Mouse (Mus musculus): ENCODE measurements around the gene Abhd15. TPM values are rescaled to one million over a fixed set of nuclear protein-coding genes. Genes with fewer than 3 reads are reported as not detected.

Abhd15 gene
- polyA plus RNA-seq, 1 experiment from 2014 or later: 1.9 TPM

DNA sequence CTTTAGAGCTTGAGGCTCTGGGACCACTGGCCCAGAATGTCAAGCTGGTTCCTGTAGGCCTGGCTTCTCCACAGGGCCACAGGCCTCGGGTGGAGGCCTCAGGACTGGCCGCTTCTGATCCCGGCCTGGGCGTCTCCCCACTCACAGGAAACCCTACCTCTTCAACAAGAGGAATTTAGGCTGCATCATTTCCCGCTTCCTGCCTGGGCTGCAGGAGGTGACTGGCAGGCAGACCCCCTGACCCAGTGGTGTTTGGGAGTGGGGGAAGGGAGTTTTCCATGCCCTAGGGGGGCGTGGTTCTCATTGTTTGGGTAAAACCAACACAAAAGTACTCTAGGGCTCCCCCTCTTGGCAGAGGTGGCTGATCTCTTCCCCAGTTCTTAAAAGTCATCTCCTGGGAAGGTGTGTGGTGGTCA lies 17.6 kb upstream of the Abhd15 start:
- peak overlapping the region; percentile 37 for H3K4me3 ChIP-seq
- H3K27me3 ChIP-seq (ENCODE audit: insufficient read depth, poor library complexity, severe bottlenecking): no peaks in the 10 kb centered on the region
- H3K36me3 ChIP-seq: peaks cover 35% of the 10 kb centered on the region
- DNase-seq (ENCODE audit: low spot score): peak; percentile 89
- 20% methylated on average over 6 of the region's 6 CpGs for WGBS
- H3K27ac ChIP-seq: peak overlapping the region; percentile 88
- peaks cover 72% of the 10 kb centered on the region for H3K4me1 ChIP-seq
- no peaks in the 10 kb centered on the region for H3K9me3 ChIP-seq

DNA sequence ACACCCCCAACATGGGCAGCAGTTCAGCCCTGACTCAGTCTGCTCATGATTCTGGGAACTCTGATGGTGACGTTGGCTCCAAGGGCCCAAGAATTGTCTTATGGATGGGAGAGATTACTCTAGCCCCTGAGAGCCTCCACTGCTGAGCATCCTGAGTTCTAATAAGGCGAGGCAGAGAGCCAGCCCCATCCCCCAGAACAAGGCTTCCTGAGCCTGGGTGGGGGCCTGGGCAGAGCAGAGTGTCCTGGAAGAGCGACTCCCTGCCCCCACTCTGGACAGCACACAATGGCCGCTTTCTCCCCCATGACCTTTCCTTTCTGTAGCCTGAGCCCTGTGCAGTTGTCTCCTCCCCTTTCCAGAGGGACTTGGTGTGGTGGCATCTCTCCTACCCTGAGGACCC lies 17.1 kb upstream of the Abhd15 start:
- 32% methylated on average over 4 of the region's 4 CpGs for WGBS
- Histone ChIP-seq H3K36me3 (peaks cover 40% of the 10 kb centered on the region), H3K27me3 (ENCODE audit: insufficient read depth, poor library complexity, severe bottlenecking) (no peaks in the 10 kb centered on the region), H3K9me3 (no peaks in the 10 kb centered on the region), H3K4me1 (peaks cover 70% of the 10 kb centered on the region), H3K27ac (peak overlapping the region; percentile 88), H3K4me3 (peak overlapping the region; percentile 37)
- DNase-seq (ENCODE audit: low spot score): no peak

DNA sequence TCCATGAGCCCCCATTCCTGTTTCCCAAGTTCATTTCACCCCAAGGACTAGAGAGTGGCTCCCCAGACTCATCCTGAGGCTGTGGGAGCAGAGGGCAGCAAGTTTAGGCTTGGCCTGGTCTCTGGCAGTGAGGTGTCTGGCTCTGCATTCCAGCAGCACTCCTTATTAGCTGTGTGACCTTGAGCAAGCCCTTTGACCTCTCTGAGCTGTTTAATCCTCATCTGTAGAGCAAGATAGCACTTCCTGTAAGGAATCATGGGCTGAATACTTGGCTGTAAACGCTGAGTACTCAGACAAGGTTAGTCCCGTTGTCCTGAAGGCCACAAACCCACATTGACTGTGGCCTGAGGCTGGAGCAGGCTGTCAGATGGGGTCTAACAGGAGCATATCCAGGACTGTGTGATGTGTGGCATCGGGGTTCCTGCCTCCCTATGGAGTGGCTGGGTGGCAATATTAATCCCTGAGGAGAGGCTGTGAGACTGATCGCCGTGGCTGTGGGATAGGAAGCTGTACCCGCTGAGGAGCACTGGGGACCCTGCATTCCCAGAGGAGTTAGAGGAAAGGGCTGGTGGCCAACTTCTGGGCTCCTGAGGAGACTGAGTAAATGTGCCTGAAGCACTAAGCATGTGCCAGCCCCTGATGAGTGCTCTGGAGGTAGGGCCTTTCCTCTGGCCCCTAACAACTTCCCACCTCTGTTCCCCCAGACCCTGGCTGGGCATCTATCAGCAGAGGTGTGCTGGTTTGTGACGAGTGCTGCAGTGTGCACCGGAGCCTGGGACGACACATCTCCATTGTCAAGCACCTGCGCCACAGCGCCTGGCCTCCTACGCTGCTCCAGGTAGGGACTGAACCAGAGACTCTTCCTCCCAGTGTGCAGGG lies 16.4 kb upstream of the Abhd15 start:
- peak overlapping the region; percentile 88 for H3K27ac ChIP-seq
- peaks cover 73% of the 10 kb centered on the region for H3K4me1 ChIP-seq
- H3K27me3 ChIP-seq (ENCODE audit: insufficient read depth, poor library complexity, severe bottlenecking): no peaks in the 10 kb centered on the region
- 73% methylated on average over 12 of the region's 12 CpGs for WGBS
- H3K36me3 ChIP-seq: peaks cover 46% of the 10 kb centered on the region
- peak overlapping the region; percentile 37 for H3K4me3 ChIP-seq
- no peak for DNase-seq (ENCODE audit: low spot score)
- H3K9me3 ChIP-seq: no peaks in the 10 kb centered on the region

DNA sequence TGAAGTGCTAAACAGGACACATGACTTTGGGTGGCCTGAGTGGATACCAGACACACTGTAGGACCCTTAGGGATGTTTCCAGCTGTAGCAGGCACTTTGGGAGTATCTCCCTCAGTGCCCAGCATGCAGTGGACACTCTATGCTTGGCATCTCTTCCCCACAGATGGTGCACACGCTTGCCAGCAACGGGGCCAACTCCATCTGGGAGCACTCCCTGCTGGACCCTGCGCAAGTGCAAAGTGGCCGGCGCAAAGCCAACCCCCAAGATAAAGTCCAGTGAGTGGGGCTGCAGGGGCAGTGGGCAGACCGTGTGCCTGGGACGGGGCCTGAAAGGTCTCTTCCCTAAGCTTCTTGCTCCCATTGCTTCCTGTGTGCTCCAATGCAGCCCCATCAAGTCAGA lies 15.6 kb upstream of the Abhd15 start:
- Histone ChIP-seq H3K4me3 (no peak overlapping the region), H3K36me3 (peaks cover 55% of the 10 kb centered on the region), H3K27me3 (ENCODE audit: insufficient read depth, poor library complexity, severe bottlenecking) (no peaks in the 10 kb centered on the region), H3K9me3 (no peaks in the 10 kb centered on the region), H3K27ac (no peak overlapping the region), H3K4me1 (peaks cover 67% of the 10 kb centered on the region)
- WGBS: 90% methylated on average over 7 of the region's 7 CpGs
- no peak for DNase-seq (ENCODE audit: low spot score)

DNA sequence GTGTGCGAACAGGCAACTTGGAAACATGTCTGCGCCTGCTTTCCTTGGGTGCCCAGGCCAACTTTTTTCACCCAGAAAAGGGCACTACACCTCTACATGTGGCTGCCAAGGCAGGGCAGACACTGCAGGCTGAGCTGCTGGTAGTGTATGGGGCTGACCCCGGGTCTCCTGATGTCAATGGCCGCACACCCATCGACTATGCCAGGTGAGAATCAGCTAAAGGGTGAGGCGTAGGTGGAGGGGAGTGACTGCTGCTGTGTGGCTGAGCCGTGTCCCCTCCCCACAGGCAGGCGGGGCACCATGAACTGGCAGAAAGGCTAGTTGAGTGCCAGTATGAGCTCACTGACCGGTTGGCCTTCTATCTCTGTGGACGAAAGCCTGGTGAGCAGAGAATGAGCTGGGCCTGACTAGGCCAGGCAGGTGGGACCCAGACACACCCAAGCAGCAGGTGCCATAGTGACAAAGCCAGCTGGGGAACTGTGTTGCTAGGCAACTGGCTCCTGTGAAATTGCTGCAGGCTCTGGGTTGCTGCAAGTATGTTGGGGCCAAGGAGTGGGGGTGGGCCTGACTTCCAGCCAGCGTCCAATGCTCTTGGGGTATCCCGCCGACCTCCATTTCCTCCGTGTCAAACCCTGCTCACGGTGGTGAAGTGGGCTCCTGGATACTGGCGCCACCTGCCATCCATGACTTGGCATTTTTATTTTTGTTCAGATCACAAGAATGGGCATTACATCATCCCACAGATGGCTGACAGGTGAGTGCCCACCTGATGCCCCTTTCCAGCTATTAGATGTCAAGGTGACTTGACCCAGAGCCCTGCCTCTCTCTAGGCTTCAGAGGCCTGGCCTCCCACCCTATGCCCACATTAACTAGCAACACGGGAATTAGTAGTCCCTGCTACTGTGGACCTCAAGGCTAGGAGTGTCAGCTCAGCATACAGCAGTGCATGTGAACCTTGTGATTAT lies 14.3 kb upstream of the Abhd15 start:
- DNase-seq (ENCODE audit: low spot score): no peak
- Histone ChIP-seq H3K36me3 (peaks cover 67% of the 10 kb centered on the region), H3K9me3 (no peaks in the 10 kb centered on the region), H3K4me1 (peaks cover 54% of the 10 kb centered on the region), H3K27me3 (ENCODE audit: insufficient read depth, poor library complexity, severe bottlenecking) (no peaks in the 10 kb centered on the region), H3K4me3 (no peak overlapping the region), H3K27ac (no peak overlapping the region)
- 88% methylated on average over 17 of the region's 17 CpGs for WGBS

DNA sequence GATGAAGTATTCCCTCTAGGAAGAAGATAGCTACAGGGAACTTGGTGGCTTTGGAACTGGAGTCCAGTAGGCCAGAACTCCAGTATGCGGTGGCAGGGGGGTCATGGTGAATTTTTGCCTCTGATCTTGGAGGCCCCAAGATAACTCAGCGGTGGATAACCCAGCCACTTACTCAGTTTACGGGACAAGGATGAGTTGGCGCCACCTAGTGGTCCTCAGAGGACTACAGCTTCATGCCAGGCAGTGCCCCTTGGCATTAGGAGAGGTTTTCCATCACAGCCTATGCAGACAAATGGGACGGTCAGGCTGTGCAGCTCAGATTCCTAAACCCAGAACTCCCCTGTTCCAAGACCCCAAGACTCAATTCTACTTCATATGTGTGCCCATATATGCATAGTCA lies 13.5 kb upstream of the Abhd15 start:
- H3K27me3 ChIP-seq (ENCODE audit: insufficient read depth, poor library complexity, severe bottlenecking): no peaks in the 10 kb centered on the region
- no peaks in the 10 kb centered on the region for H3K9me3 ChIP-seq
- H3K36me3 ChIP-seq: peaks cover 75% of the 10 kb centered on the region
- no peak for DNase-seq (ENCODE audit: low spot score)
- peaks cover 47% of the 10 kb centered on the region for H3K4me1 ChIP-seq
- 34% methylated on average over 5 of the region's 5 CpGs for WGBS
- H3K27ac ChIP-seq: no peak overlapping the region
- H3K4me3 ChIP-seq: no peak overlapping the region

DNA sequence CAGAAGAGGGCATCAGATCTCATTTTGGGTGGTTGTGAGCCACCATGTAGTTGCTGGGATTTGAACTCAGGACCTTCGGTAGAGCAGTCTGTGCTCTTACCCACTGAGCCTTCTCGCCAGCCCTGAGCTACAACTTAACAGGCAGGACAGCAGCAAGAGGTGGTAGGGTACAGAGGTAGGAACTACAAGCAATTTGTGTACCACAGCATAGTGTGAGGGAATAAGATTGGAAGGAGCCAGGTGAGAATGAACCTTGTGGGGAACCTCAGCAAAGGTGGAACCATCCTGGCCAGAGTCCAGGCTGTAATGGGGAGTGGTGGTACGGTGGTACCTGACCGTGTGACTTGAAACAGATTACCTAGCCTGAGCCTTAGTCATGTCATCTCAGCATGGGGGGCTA lies 12.9 kb upstream of the Abhd15 start:
- WGBS: 94% methylated on average over 4 of the region's 4 CpGs
- H3K36me3 ChIP-seq: peaks cover 81% of the 10 kb centered on the region
- peaks cover 43% of the 10 kb centered on the region for H3K4me1 ChIP-seq
- no peak overlapping the region for H3K27ac ChIP-seq
- no peaks in the 10 kb centered on the region for H3K9me3 ChIP-seq
- no peaks in the 10 kb centered on the region for H3K27me3 ChIP-seq (ENCODE audit: insufficient read depth, poor library complexity, severe bottlenecking)
- no peak for DNase-seq (ENCODE audit: low spot score)
- no peak overlapping the region for H3K4me3 ChIP-seq

DNA sequence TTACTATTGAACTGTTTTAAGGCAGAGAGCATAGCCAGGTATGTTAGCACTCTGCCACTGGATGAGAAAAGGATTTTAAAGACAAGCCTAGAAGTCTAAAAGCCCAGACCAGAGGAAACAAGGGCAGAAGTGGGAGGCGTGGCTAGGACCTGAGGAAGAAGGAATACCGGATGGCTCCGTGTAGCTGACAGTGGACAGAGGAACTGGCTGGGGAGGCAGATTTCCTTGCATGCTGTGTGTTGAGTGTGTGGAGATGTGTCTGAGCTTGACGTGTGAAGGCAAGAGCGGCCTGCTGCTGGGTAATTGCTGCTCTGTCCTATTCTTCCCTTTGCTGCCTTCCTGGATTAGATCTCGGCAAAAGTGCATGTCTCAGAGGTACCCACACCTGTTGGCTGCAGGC lies 12.4 kb upstream of the Abhd15 start:
- Histone ChIP-seq H3K4me3 (no peak overlapping the region), H3K4me1 (peaks cover 38% of the 10 kb centered on the region), H3K9me3 (no peaks in the 10 kb centered on the region), H3K36me3 (peaks cover 86% of the 10 kb centered on the region), H3K27ac (no peak overlapping the region), H3K27me3 (ENCODE audit: insufficient read depth, poor library complexity, severe bottlenecking) (no peaks in the 10 kb centered on the region)
- WGBS: 85% methylated on average over 6 of the region's 6 CpGs
- DNase-seq (ENCODE audit: low spot score): no peak

DNA sequence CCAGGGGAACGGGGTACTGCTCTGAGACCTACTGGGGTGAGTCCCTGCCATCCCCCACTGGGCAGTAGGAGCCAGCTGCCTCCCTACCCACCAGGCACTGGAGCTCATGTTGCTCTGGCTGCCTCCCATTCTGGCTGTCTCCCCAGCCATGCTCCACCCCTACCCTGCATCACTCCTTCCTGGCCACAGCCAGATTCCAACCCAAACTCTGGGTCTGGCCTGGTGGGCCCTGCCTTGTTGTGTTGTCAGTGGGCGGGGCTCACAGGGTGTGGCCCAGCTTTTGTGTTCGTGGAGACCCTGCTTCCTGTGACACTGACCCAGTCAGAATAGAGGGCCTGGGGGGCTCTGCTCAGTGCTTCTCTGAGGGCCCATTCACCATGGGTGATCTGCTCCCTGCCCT lies 11.4 kb upstream of the Abhd15 start:
- H3K36me3 ChIP-seq: peaks cover 95% of the 10 kb centered on the region
- H3K27ac ChIP-seq: no peak overlapping the region
- peaks cover 33% of the 10 kb centered on the region for H3K4me1 ChIP-seq
- no peaks in the 10 kb centered on the region for H3K27me3 ChIP-seq (ENCODE audit: insufficient read depth, poor library complexity, severe bottlenecking)
- DNase-seq (ENCODE audit: low spot score): no peak
- H3K4me3 ChIP-seq: no peak overlapping the region
- no peaks in the 10 kb centered on the region for H3K9me3 ChIP-seq
- WGBS: 65% methylated on average over 3 of the region's 3 CpGs

DNA sequence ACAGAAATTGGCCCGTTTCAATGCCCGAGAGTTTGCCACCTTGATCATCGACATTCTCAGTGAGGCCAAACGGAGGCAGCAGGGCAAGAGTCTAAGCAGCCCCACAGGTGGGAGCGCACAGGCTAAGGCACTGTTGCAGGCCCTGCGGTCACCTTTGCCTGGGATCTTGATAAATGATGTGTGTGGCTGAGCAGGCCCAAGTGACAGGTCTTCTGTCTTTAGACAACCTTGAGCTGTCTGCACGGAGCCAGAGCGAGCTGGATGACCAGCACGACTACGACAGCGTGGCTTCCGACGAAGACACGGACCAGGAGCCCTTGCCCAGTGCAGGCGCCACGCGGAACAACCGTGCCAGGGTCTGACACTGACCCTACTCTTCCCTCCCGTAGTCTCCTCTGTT lies 10.5 kb upstream of the Abhd15 start:
- H3K27me3 ChIP-seq (ENCODE audit: insufficient read depth, poor library complexity, severe bottlenecking): no peaks in the 10 kb centered on the region
- 95% methylated on average over 19 of the region's 19 CpGs for WGBS
- DNase-seq (ENCODE audit: low spot score): no peak
- H3K4me3 ChIP-seq: no peak overlapping the region
- H3K9me3 ChIP-seq: no peaks in the 10 kb centered on the region
- peaks cover 95% of the 10 kb centered on the region for H3K36me3 ChIP-seq
- H3K4me1 ChIP-seq: peaks cover 30% of the 10 kb centered on the region
- no peak overlapping the region for H3K27ac ChIP-seq

DNA sequence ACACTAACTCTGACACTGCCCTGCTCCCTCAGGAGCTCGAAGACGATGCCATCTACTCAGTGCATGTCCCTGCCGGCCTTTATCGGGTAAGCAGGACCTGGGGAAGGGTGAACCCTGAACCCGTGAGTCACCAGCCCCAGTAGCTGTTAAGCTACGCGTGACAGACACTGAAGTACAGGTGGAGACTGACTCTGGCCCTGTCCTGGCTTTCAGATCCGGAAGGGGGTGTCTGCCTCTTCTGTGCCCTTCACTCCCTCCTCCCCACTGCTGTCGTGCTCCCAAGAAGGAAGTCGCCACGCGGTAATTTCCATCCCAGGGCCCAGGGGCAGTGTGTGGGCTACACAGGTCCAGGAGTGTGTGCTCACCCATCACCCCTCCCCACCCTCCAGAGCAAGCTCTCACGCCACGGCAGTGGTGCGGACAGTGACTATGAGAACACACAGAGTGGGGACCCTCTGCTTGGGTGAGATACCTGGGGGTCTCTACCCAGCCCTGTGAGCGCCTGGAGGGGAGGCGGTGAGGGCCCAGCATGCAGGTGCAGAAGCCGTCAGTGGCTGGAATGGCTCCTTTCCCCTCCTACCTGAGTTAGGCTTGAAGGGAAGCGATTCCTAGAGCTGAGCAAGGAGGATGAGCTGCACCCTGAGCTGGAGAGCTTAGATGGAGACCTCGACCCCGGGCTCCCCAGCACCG lies 9.5 kb upstream of the Abhd15 start:
- Histone ChIP-seq H3K4me1 (peaks cover 25% of the 10 kb centered on the region), H3K36me3 (peaks cover 93% of the 10 kb centered on the region), H3K27ac (no peak overlapping the region), H3K4me3 (no peak overlapping the region), H3K27me3 (ENCODE audit: insufficient read depth, poor library complexity, severe bottlenecking) (no peaks in the 10 kb centered on the region), H3K9me3 (no peaks in the 10 kb centered on the region)
- no peak for DNase-seq (ENCODE audit: low spot score)
- 86% methylated on average over 22 of the region's 22 CpGs for WGBS

DNA sequence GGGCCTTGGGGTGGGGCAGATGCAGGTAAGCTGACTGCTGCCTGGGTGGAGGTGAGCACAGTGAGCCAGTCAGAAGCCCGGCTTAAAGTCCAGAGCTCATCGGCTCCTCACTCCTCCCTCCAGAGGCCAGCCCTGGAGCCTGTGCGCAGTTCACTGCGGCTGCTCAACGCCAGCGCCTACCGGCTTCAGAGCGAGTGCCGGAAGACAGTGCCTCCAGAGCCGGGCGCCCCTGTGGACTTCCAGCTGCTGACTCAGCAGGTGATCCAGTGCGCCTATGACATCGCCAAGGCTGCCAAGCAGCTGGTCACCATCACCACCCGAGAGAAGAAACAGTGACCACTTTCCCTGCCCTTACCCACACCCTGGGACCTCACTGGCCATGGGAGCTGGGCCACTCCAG lies 8.6 kb upstream of the Abhd15 start:
- 86% methylated on average over 14 of the region's 14 CpGs for WGBS
- no peaks in the 10 kb centered on the region for H3K27me3 ChIP-seq (ENCODE audit: insufficient read depth, poor library complexity, severe bottlenecking)
- DNase-seq (ENCODE audit: low spot score): no peak
- H3K4me1 ChIP-seq: peaks cover 17% of the 10 kb centered on the region
- no peaks in the 10 kb centered on the region for H3K9me3 ChIP-seq
- no peak overlapping the region for H3K4me3 ChIP-seq
- H3K27ac ChIP-seq: no peak overlapping the region
- H3K36me3 ChIP-seq: peaks cover 89% of the 10 kb centered on the region
